Mouse (Mus musculus): ENCODE measurements around the gene Rab5c.

The Rab5c gene

GRCm38 (mm10) chr11:100750127-100750526 is 12.1 kb upstream of the Rab5c start:
- DNase-seq, result no peak

- DNase-seq, result no peak
Observed at GRCm38 (mm10) chr11:100749469-100749868, 11.5 kb upstream of the Rab5c start.

- DNase-seq, result no peak
Observed at GRCm38 (mm10) chr11:100748620-100749019, 10.6 kb upstream of the Rab5c start.

GRCm38 (mm10) chr11:100747114-100747513 is 9.1 kb upstream of the Rab5c start:
- DNase-seq, result no peak

GRCm38 (mm10) chr11:100746546-100746945 is 8.5 kb upstream of the Rab5c start:
- DNase-seq, result no peak

- peak; percentile 74 for DNase-seq
Observed at GRCm38 (mm10) chr11:100745085-100745484, 7.1 kb upstream of the Rab5c start.

GRCm38 (mm10) chr11:100741348-100741747 is 3.3 kb upstream of the Rab5c start:
- DNase-seq, result no peak

GRCm38 (mm10) chr11:100738749-100739148 is 734 bp upstream of the Rab5c start:
- DNase-seq, result peak; percentile 37

- DNase-seq, result no peak
Observed at GRCm38 (mm10) chr11:100737105-100737733, 796 bp downstream of the Rab5c start.

- no peak for DNase-seq
Observed at GRCm38 (mm10) chr11:100736746-100737080, 1.3 kb downstream of the Rab5c start.

- DNase-seq, result peak; percentile 31
Observed at GRCm38 (mm10) chr11:100735954-100736745, 1.9 kb downstream of the Rab5c start.

- no peak for DNase-seq
Observed at GRCm38 (mm10) chr11:100735134-100735865, 2.7 kb downstream of the Rab5c start.

GRCm38 (mm10) chr11:100730477-100731205 is 7.4 kb downstream of the Rab5c start:
- no peak for DNase-seq

GRCm38 (mm10) chr11:100729976-100730375 is 8.0 kb downstream of the Rab5c start:
- DNase-seq, result no peak

- DNase-seq, result no peak
Observed at GRCm38 (mm10) chr11:100728601-100729000, 9.4 kb downstream of the Rab5c start.

- DNase-seq, result no peak
Observed at GRCm38 (mm10) chr11:100727201-100727600, 10.8 kb downstream of the Rab5c start.

GRCm38 (mm10) chr11:100724919-100725512 is 13.0 kb downstream of the Rab5c start:
- DNase-seq, result no peak

- no peak for DNase-seq
Observed at GRCm38 (mm10) chr11:100722493-100723028, 15.5 kb downstream of the Rab5c start.

- peak; percentile 47 for DNase-seq
Observed at GRCm38 (mm10) chr11:100721776-100722492, 16.1 kb downstream of the Rab5c start.

GRCm38 (mm10) chr11:100721254-100721653 is 16.8 kb downstream of the Rab5c start:
- DNase-seq, result no peak

GRCm38 (mm10) chr11:100720345-100720744 is 17.7 kb downstream of the Rab5c start:
- DNase-seq, result no peak

GRCm38 (mm10) chr11:100719893-100720292 is 18.1 kb downstream of the Rab5c start:
- DNase-seq, result no peak

All from thymus, postnatal 4 days (tissue).